Mouse (Mus musculus) cerebellum, adult 2 months (tissue): ENCODE data around the gene Ahcyl2.

Experiments
- CTCF ChIP-seq: fragments of 200-500 bp; IDR thresholded peaks from 2 replicates; pipeline ENCODE4 v1.5.1; 2011; ENCODE audit warnings: low read depth, mild to moderate bottlenecking, control low read depth, low read length, moderate library complexity, borderline replicate concordance; ENCODE audit not compliant: insufficient read depth
- POLR2A ChIP-seq: fragments of 200-500 bp; IDR thresholded peaks from 2 replicates; pipeline ENCODE4 v1.6.1; 2011; ENCODE audit warnings: low read length, control low read depth, borderline replicate concordance; ENCODE audit not compliant: insufficient read depth

DNA sequence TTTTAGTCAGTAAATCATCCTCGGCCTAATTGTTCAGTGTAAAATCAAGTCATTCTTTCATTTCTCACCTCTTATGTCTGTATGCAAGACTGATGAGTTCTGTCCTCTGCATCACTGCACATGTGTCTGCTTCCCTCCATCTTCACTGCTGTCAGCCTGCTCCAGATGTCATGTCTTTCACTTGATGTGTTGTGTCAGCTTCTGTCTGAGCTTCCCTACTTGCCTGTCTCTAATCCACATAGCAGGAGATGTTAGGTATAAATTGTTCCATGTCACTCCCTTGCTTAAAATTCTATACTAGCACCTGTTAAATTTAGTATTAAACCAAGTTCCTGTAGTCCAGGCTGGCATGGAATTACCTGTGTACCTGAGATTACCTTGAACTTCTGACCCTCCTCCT, 72.2 kb downstream of the Ahcyl2 start:
- no peak for TF ChIP-seq POLR2A
- TF ChIP-seq CTCF: no peak
